Mouse (Mus musculus) frontal cortex, postnatal 14 days (tissue): ENCODE measurements around the gene Scube1.

Source experiments
- DNase-seq, 2 experiments: peaks; one replicate each; pipeline ENCODE4 v3.0.0; 2022; ENCODE audit warnings: low spot score in 2 of 2

The Scube1 gene

DNA sequence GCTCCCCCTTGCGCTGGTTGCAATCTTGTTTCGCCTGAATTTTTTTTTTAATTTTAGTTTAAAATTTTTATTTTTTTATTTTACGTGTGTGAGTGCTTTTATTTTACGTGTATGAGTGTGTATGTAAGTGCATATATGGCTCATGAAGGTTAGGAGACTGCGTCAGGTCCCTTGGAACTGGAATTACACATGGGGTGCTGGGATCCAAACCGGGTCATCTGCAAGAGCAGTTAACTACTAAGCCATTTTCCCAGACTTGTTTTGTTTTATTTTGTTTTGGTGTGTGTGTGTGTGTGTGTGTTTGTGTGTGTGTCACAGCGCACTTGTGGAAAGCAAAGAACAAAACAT lies 129.5 kb downstream of the Scube1 start:
- no peak for DNase-seq

- DNase-seq, result peak; percentile 87 to 93
Observed at GRCm38 (mm10) chr15:83594513-83595363, 130.1 kb downstream of the Scube1 start, which contains the start of gene Ttll12. Ttll12 (minus strand) TSS chr15:83595157.

DNA sequence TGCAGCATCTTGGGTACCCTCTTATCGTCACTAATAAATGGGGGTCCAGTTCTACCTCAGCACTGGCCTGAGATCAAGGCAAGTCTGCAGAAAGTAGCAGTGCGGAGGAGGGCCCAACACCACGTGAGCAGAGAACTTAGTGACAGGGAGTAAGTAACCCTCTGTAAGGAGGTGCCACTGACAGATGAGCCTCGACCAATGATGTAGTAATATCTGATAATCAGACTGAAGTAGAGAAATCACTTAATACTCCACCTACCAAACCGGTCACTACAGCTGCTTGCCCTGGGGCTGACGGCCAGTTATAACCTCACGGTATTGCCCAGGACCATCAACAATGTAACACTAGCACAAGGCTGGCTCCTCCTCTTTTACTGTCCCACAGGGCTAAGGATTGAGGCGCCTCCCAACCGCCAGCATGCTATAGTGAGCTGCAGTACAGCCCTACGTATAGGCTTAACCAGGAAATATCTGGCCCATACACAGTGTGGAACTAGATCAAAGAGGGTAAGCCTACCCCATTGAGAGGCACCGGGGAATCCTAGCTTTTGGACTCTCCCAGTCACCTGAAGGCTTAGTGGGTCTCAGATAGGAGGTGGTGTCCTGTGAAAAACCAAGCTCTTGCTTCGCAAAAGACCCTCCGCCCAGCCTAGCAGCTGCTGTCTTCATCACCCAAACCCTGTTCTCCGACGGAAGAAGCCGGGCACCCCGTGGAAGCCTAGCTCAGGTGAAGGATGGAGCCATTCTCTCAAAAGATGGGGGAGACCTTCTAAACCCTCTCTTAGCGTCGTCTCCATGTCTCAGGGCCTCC lies 130.9 kb downstream of the Scube1 start:
- no peak for DNase-seq

- no peak for DNase-seq
Observed at GRCm38 (mm10) chr15:83593189-83593585, 131.6 kb downstream of the Scube1 start.

GRCm38 (mm10) chr15:83592260-83593188 lies 132.3 kb downstream of the Scube1 start:
- no peak for DNase-seq

DNA sequence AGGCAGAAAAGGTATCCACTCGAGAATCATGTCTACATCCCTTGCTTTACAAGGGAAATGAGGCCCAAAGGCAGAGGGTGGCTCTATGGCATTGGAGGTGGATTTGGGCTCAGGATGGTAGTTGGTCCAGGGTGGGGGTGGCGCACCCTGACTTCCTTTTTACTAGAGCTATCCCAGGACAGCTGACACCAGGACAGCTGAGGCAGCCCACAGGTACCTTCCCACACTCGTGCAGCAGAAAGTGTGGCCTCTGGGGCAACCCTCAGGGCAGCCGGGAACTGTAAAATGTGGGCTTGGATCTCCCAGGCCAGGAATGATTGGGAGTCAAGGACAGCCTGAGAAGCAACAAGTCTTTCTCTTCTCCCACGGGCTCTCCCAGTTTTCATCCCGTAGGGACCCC lies 133.1 kb downstream of the Scube1 start:
- no peak for DNase-seq

GRCm38 (mm10) chr15:83590841-83591240 lies 134.0 kb downstream of the Scube1 start:
- DNase-seq, result no peak

GRCm38 (mm10) chr15:83584741-83585220 lies 140.0 kb downstream of the Scube1 start:
- DNase-seq, result no peak

DNA sequence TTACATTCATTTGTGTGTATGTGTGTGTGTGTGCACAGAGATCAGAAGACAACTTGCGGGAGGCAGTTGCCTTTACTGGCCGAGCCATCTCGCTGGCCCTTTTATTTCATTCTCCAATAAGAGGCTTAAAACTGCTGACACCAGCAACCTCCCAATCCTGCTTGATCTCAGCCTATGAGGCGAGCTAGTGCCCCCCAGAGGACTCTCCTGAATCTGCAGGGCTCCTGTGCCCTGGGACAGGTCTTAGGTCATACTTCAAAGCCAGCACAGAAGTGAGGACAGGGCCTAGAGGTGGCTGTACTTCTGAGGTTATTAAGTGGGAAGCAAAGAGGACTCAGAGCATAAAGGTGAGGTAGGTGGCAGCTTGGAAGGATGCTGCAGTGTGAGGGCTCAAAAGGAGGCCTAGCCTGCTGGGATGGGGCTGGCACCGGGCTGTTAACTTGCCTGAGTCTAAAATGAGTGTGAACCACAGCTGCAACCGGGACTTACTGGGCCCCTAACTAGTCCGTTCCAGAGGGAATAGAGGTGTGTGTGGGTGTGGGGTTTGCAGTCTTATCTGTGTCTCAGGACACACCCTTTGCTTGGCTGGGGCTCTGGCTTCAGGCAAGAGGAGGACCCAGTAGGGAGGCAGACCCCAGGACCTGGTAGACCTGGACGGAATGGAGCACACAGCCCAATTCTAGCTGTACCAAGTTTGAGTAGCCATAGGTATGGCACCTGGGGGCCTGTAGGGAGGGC lies 141.2 kb downstream of the Scube1 start:
- DNase-seq, result no peak

DNA sequence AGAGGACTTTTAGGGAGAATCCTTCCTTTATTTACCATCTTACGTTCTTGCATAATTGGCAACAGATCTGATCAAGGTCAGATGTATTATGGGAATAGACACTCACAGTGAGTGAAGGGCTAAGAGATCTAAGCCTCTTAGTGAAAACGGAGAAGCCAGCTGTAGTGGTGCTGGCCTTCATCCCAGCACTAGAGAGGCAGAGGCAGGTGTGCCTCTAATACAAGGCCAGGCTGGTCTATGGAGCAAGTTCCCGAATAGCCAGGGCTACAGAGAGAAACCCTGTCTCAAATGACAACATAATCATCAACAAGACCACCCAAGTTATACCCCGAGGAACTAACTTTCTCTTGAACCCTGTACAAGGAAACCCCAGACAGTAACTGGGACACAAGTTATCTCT lies 141.9 kb downstream of the Scube1 start:
- no peak for DNase-seq

DNA sequence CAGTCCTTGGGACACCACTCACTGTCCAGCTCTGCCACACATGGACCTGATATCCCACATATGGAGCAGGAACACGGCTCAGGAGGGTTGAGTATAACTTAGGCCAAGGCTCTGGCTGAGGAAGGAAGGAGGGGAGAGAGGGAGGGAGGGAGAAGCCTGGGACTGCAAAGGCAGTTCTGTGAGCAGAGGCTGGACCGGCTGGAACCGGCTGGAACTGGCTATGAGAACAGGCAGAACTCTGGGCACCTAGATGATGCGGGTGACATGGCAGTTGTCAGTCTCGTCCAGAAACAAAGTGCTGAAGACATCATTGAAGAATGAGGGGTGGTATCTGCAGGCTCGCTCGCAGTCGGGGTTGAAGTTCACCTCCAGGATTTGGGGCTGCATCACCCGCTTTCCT lies 148.2 kb downstream of the Scube1 start:
- no peak for DNase-seq

GRCm38 (mm10) chr15:83575543-83575942 lies 149.3 kb downstream of the Scube1 start:
- no peak for DNase-seq

GRCm38 (mm10) chr15:83574731-83575351 lies 150.0 kb downstream of the Scube1 start:
- no peak for DNase-seq

DNA sequence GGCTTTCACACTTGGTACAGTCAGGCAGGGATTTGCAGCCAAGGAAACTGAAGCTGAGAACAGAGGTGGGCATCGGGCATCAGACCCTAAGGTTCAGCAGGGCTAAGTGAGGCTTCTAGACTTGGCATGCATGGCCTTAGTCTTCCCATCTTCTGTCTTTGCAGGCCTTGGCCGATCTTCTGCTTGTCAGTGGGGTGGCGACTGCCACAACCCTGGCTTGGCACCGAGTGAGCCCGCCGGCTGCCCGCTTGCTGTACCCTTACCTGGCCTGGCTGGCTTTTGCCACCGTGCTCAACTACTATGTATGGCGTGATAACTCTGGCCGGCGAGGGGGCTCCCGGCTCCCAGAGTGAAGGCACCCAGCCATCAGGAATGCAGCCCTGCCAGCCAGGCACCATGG lies 151.2 kb downstream of the Scube1 start:
- no peak for DNase-seq

DNA sequence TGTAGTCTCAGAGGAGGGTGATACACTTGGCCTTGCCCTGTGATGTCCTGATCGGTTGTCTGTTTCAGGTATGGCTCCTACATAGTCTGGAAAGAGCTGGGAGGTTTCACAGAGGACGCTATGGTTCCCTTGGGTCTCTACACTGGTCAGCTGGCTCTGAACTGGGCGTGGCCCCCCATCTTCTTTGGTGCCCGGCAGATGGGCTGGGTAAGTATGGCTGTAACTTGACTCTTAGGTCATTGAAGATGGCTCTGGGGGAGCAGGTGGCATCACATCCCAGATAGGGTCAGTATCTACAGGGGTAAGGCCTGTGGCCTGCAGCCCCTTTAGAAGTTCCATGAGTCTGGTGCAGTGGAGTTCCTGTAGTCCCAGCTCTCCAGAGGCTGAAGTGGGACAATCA lies 152.7 kb downstream of the Scube1 start:
- no peak for DNase-seq

DNA sequence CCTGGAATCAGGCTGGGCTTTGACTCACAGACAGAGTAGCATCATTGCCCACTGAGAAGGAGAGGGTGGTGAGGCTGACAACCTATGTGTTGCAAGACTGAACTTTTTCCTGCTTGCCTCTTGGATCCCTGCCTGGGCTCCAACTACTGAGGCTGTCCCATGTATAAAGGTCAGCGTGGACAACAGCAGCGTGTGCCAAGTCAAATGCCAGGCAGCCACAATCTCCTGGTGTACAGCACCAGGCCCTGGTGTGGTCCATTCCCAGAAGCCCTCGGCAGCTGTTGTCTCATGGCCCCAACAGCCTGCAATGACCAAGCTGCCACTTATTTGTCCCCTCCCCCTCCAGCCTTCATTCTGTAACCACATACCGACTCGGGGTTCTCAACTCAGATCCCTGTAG lies 153.2 kb downstream of the Scube1 start:
- DNase-seq, result no peak

DNA sequence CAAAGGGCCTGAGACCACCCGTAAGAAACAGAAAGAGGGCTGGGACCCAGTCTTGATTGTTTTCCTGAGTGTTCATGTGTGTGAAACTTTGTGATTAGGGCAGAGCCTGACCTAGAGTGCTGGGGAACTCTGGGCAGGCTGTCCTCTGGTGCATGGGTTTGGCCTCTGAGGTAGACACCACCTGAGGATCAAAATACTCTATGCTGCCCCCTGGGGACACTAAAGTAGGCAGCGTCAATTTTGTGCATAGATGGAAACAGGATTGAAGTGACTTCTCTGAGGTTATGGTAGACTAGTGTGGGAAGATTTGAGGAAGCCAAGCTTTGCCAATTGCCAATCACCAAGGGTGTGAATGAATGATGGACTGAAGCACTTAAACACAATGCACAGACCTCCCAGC lies 154.2 kb downstream of the Scube1 start:
- no peak for DNase-seq

DNA sequence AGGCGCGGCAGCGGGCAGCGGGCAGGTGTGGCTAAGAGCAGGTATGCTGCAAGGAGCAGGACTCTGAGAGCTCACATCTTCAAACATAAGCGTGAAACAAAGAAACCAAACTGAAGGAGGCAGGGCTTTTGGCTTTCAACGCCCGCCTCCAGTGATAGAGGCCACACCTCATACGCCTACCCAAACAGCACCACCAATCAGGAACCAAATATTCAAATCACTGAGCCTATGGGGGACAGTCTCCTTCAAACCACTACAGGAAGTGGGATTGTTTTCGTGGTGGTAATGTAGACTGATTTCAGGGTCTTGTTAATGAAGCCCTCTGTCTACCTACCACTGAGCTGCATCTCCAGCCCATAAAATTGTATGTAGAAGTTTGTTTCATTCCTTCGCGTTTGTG lies 155.1 kb downstream of the Scube1 start:
- DNase-seq, result no peak

GRCm38 (mm10) chr15:83568544-83568943 lies 156.3 kb downstream of the Scube1 start:
- DNase-seq, result no peak

DNA sequence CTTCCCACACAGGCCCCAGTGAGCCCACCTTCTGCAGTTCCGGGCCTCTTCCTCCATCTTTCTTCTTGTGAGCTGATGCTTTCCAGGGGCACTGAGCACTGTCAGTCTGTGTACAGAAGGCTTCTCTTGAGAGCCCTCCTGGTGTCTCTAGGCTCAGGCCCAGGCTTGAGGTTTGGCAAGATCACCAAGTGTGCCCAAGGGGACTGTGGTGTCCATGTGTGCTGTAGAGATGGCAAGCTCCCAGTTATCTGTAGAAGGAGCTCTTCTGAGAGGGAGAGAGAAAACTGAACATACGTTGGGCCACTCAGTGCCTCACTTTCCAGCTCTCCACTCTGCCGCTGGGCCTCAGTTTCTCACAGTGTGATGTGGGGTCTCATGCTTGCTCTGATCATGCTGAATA lies 157.1 kb downstream of the Scube1 start:
- no peak for DNase-seq

GRCm38 (mm10) chr15:83566006-83566405 lies 158.8 kb downstream of the Scube1 start:
- no peak for DNase-seq
